In the genomic region with DNA sequence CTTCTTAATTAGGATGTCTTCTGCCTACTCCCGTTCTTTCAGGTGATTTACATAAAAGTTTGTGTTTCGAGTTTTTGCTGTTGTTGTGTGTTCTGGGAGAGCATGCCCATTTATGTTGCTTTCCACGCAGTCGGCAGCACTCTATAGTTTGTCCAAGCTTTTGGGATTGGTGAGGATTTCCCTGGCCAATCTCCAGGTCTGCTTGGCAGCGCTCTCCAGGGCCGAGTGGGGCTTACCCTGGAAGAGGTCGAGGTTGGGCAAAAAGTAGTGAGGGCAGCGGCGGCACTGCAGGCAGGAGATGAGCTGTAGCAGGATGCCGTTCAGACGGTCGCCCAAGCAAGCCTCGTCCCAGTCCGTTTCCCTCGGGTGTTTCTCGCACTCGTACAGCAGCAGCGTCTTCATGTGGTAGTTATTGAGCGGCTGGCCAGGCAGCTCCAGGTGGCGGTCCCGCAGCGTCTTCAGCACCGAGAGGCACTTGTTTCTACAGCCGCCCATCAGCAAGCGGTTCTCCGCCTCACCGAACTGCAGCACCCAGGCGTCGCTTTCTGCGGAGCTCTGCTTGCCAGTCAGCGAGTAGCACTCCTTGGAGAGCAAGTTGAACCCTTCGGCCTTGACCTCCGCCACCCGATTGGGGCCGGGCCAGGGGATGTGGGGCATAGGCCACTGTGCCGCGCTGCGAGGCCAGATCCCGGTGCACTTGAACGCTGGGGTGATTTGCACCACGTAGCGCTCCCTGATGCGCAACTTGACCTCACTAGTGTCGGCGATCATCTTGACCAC, we compare ENCODE assay signal across 8 mouse cellular contexts. TPM values are rescaled to one million over a fixed set of nuclear protein-coding genes. Genes with fewer than 3 reads are reported as not detected.
DNase-seq lines count a peak whose midpoint lies in the region; ATAC-seq lines count a peak whose summit lies in the region.

No protein-coding gene starts in this region.

- peak overlapping the region; percentile 51 for H3K4me3 ChIP-seq in intestine, embryonic 15.5 days (replicated peaks)
- H3K4me3 ChIP-seq in limb, embryonic 13.5 days: peak overlapping the region; percentile 75
- peak overlapping the region; percentile 75 for H3K4me3 ChIP-seq in midbrain, embryonic 13.5 days (replicated peaks)

- H3K36me3 ChIP-seq in intestine, embryonic 15.5 days: no peaks in the 10 kb centered on the region
- H3K36me3 ChIP-seq in limb, embryonic 13.5 days: no peaks in the 10 kb centered on the region
- no peaks in the 10 kb centered on the region for H3K36me3 ChIP-seq in midbrain, embryonic 13.5 days

- peak; percentile 26 for DNase-seq in layer of hippocampus, adult 11-12 months (ENCODE audit: low spot score)
- no peak for DNase-seq in layer of hippocampus, adult 9-11 months
- peak; percentile 69 for DNase-seq in embryo, embryonic 10 days (ENCODE audit: low spot score)
- DNase-seq in spleen, postnatal 36 days (ENCODE audit: low spot score in 2 of 2): peak; percentile 50 to 62

- 0 out of 2 replicates have a peak, but pooled peaks cover 5% of the 10 kb centered on the region for H3K27me3 ChIP-seq in intestine, embryonic 15.5 days (replicated peaks)
- H3K27me3 ChIP-seq in limb, embryonic 13.5 days: peaks cover 4% of the 10 kb centered on the region
- peaks cover 25% of the 10 kb centered on the region for H3K27me3 ChIP-seq in midbrain, embryonic 13.5 days

- peak overlapping the region; percentile 54 for H3K4me2 ChIP-seq in intestine, embryonic 15.5 days (replicated peaks)
- peak overlapping the region; percentile 80 for H3K4me2 ChIP-seq in limb, embryonic 13.5 days (replicated peaks)
- peak overlapping the region; percentile 74 for H3K4me2 ChIP-seq in midbrain, embryonic 13.5 days (replicated peaks)

- peak overlapping the region; percentile 96 for H3K27ac ChIP-seq in intestine, embryonic 15.5 days
- peak overlapping the region; percentile 99 for H3K27ac ChIP-seq in limb, embryonic 13.5 days
- H3K27ac ChIP-seq in midbrain, embryonic 13.5 days: peak overlapping the region; percentile 96

- H3K4me1 ChIP-seq in intestine, embryonic 15.5 days (replicated peaks): no peaks in the 10 kb centered on the region
- H3K4me1 ChIP-seq in limb, embryonic 13.5 days: peaks cover 32% of the 10 kb centered on the region
- H3K4me1 ChIP-seq in midbrain, embryonic 13.5 days (replicated peaks): peaks cover 42% of the 10 kb centered on the region

- no peaks in the 10 kb centered on the region for H3K9me3 ChIP-seq in intestine, embryonic 15.5 days
- no peaks in the 10 kb centered on the region for H3K9me3 ChIP-seq in limb, embryonic 13.5 days
- no peaks in the 10 kb centered on the region for H3K9me3 ChIP-seq in midbrain, embryonic 13.5 days

- WGBS in intestine, embryonic 15.5 days: 1% methylated on average over 45 of the region's 45 CpGs
- under 1% methylated on average over 45 of the region's 45 CpGs for WGBS in limb, embryonic 13.5 days
- under 1% methylated on average over 45 of the region's 45 CpGs for WGBS in midbrain, embryonic 13.5 days

- ATAC-seq in granulocyte monocyte progenitor cell, adult 5-6 weeks (replicated peaks; ENCODE audit: poor library complexity, severe bottlenecking): peak; percentile 65
- ATAC-seq in intestine, embryonic 15.5 days: no peak
- no peak for ATAC-seq in limb, embryonic 13.5 days (ENCODE audit: low FRiP score, low read depth)
- no peak for ATAC-seq in midbrain, embryonic 13.5 days

- peak overlapping the region; percentile 77 for H3K9ac ChIP-seq in intestine, embryonic 15.5 days
- peak overlapping the region; percentile 99 for H3K9ac ChIP-seq in limb, embryonic 13.5 days
- H3K9ac ChIP-seq in midbrain, embryonic 13.5 days (replicated peaks): peak overlapping the region; percentile 96

RNA-seq across cellular contexts. Expression of gene Mab21l2, which starts 1.8 kb away (rescaled TPM):
- not detected in 2 replicates for total RNA-seq in granulocyte monocyte progenitor cell, adult 5-6 weeks (2014; fragmentation: Nextera tagmentation)
- total RNA-seq in granulocyte monocyte progenitor cell, adult 5-6 weeks (2017): not detected in 2 replicates
- 110 and 127 TPM in 2 replicates for polyA plus RNA-seq in intestine, embryonic 15.5 days (2015; fragmentation: Nextera tagmentation; extraction: Ambion mirVana)
- polyA plus RNA-seq in limb, embryonic 13.5 days (2015; fragmentation: Nextera tagmentation; extraction: Ambion mirVana): 92.9 and 96.3 TPM in 2 replicates
- polyA plus RNA-seq in midbrain, embryonic 13.5 days (2015; fragmentation: Nextera tagmentation; extraction: Ambion mirVana): 89.1 and 122 TPM in 2 replicates
